Mouse (Mus musculus): ENCODE data around the gene Ssrp1. TPM values are rescaled to one million over a fixed set of nuclear protein-coding genes. Genes with fewer than 3 reads are reported as not detected.

Gene Ssrp1
- polyA plus RNA-seq, 1 experiment from 2014 or later: 148 TPM

DNA sequence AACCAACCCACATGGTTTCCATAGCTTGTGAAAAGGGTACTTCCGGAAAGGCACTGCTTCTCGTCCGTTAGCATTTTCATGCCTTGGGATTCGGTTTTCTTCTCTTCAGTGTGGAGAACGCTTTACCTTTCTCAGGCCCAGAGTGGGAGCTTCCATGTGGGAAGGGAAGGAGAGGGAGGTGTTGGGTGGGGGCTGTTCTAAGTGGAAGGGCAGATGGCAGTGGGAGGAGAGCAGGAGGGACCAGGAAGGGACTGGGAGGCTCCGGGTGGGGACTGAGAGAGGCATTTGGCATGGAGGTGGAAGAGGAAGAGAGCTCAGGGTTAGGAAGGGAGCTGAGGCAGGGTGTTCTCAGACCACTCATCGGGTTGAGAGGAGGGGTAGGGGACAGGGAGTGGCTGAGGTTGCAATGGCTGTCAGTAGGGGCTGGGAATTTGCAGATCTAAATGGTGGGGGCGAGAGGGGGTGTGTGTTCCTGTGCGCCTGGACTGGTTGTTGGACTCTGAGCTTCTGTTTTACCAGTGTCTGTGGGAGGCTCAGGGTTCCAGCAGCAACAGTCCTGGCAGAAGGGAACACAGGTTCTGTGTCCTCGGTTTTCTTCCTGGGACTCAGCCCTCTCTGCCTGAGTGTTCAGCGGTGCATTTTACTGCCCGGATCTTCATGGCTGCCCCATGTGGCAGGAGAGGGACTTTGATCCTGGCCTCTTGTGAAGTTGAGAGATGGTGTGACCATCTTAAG lies 28.3 kb downstream of the Ssrp1 start:
- H3K4me3 ChIP-seq (ENCODE audit: low read length): no peak overlapping the region
- no peak overlapping the region for H3K4me2 ChIP-seq (ENCODE audit: low read depth, low read length)
- H3K27ac ChIP-seq (ENCODE audit: low read length): no peak overlapping the region
- peaks cover 15% of the 10 kb centered on the region for H3K36me3 ChIP-seq (ENCODE audit: control insufficient read depth, insufficient read depth)
- WGBS: 78% methylated on average over 12 of the region's 12 CpGs
- no peaks in the 10 kb centered on the region for H3K9me3 ChIP-seq (replicated peaks; ENCODE audit: control insufficient read depth, low read length)
- H3K4me1 ChIP-seq (ENCODE audit: control insufficient read depth, insufficient read depth, low read length): peaks cover 9% of the 10 kb centered on the region
- no peak for ATAC-seq (replicated peaks; ENCODE audit: extremely low read depth, insufficient read depth, low FRiP score)
- no peak overlapping the region for H3K9ac ChIP-seq (ENCODE audit: low read length)
- H3K27me3 ChIP-seq (ENCODE audit: control insufficient read depth, insufficient read depth, low read length): no peaks in the 10 kb centered on the region

DNA sequence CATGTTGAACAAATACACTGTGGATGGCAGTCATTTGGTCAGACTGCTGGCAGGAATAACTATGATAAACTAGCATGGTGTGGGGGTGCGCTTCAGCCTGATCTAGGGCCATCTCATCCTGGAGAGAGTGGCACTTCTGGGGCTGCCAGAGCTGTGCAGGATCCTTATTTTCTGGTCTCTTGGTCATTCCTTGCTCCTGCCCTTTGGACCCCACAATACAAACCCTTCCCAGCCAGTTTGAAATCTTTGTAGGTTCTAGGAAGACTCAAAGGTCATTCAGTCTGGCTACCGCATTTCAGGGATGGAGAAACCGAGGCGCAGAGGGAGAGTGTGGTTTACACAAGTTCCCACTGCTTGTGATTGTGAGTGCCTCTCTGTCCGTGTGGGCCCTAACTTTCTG lies 29.9 kb downstream of the Ssrp1 start:
- Histone ChIP-seq H3K4me3 (ENCODE audit: low read length) (no peak overlapping the region), H3K9ac (ENCODE audit: low read length) (no peak overlapping the region), H3K4me2 (ENCODE audit: low read depth, low read length) (no peak overlapping the region), H3K27ac (ENCODE audit: low read length) (no peak overlapping the region), H3K4me1 (ENCODE audit: control insufficient read depth, insufficient read depth, low read length) (no peaks in the 10 kb centered on the region), H3K9me3 (replicated peaks; ENCODE audit: control insufficient read depth, low read length) (no peaks in the 10 kb centered on the region), H3K36me3 (ENCODE audit: control insufficient read depth, insufficient read depth) (peaks cover 13% of the 10 kb centered on the region), H3K27me3 (ENCODE audit: control insufficient read depth, insufficient read depth, low read length) (no peaks in the 10 kb centered on the region)
- ATAC-seq (replicated peaks; ENCODE audit: extremely low read depth, insufficient read depth, low FRiP score): no peak
- 93% methylated on average over 5 of the region's 5 CpGs for WGBS

DNA sequence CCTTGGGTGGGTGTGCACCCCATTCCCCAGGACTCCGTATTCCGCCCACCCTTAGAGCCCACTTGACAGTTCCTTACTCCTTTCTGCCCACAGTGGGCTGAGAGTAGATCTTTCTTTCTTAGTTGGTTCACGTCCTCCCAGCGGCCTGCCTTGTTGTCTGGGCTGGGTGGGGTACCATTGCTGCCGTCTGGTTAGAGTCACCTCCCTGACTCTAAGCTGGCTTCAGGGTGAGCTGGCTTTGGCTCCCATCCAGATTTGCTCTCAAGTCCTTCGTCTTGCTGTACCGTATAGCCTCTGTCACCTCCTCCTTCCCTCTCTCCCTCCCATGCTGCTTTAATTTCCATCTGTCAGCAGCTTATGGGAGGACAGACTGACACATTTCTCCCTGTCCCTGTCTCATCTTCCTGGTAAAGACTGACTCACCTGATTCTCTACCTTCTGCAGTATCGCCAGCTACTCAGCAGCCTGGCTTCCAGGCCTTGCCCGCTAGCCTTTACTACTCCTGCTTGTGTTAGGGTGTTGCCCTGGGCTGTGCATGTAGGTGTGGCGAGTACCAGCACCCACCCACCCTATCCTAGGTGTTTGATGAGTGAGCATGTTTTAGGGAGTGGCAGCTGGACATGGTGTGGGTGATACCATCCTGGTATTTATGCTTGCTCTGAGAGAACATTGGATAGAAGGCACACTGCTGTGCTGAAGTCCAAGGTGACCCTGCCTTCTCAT lies 31.0 kb downstream of the Ssrp1 start:
- H3K4me2 ChIP-seq (ENCODE audit: low read depth, low read length): no peak overlapping the region
- peaks cover 17% of the 10 kb centered on the region for H3K36me3 ChIP-seq (ENCODE audit: control insufficient read depth, insufficient read depth)
- H3K27me3 ChIP-seq (ENCODE audit: control insufficient read depth, insufficient read depth, low read length): no peaks in the 10 kb centered on the region
- H3K4me1 ChIP-seq (ENCODE audit: control insufficient read depth, insufficient read depth, low read length): no peaks in the 10 kb centered on the region
- no peak for ATAC-seq (replicated peaks; ENCODE audit: extremely low read depth, insufficient read depth, low FRiP score)
- WGBS: 59% methylated on average over 10 of the region's 10 CpGs
- H3K4me3 ChIP-seq (ENCODE audit: low read length): no peak overlapping the region
- H3K9me3 ChIP-seq (replicated peaks; ENCODE audit: control insufficient read depth, low read length): no peaks in the 10 kb centered on the region
- H3K27ac ChIP-seq (ENCODE audit: low read length): no peak overlapping the region
- H3K9ac ChIP-seq (ENCODE audit: low read length): no peak overlapping the region

DNA sequence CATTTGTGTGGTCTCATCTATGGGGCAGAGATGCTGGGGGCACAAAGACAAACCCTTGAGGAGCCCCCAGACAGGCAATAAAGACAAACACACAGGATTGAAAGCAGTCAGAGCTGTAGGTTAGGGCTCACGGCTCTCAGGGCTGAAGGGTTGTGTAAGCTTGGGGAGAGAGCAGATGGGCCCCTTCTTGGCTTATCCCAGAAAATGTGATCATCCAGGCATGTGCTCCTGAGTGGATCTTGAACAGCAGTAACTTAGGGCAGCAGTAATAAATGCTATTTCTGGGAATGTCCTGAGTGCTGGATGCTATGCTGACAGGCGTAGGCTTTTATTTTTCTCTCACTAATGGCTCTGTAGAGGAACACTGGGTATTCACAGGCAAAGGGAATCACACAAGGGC lies 31.6 kb downstream of the Ssrp1 start:
- ATAC-seq (replicated peaks; ENCODE audit: extremely low read depth, insufficient read depth, low FRiP score): no peak
- no peak overlapping the region for H3K27ac ChIP-seq (ENCODE audit: low read length)
- no peak overlapping the region for H3K4me3 ChIP-seq (ENCODE audit: low read length)
- no peaks in the 10 kb centered on the region for H3K27me3 ChIP-seq (ENCODE audit: control insufficient read depth, insufficient read depth, low read length)
- no peaks in the 10 kb centered on the region for H3K9me3 ChIP-seq (replicated peaks; ENCODE audit: control insufficient read depth, low read length)
- H3K9ac ChIP-seq (ENCODE audit: low read length): no peak overlapping the region
- no peak overlapping the region for H3K4me2 ChIP-seq (ENCODE audit: low read depth, low read length)
- peaks cover 20% of the 10 kb centered on the region for H3K36me3 ChIP-seq (ENCODE audit: control insufficient read depth, insufficient read depth)
- 73% methylated on average over 2 of the region's 2 CpGs for WGBS
- H3K4me1 ChIP-seq (ENCODE audit: control insufficient read depth, insufficient read depth, low read length): no peaks in the 10 kb centered on the region

DNA sequence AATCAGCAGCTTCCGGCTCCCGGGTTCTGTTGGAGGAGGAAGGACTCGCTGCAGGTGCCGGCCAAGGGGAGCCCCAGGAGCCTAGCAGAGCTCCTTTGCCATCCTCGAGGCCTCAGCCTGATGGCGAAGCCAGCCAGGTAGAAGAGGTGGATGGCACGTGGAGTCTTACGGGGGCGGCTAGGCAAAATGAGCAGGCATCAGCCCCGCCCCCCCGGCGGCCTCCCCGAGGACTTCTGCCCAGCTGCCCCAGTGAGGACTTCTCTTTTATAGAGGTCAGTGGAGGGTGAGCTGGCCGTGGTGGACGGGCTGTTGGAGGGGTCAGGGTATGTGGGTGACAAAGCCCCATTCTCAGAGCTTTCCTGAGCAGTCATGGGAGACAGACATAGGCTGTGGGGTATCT lies 33.1 kb downstream of the Ssrp1 start:
- ATAC-seq (replicated peaks; ENCODE audit: extremely low read depth, insufficient read depth, low FRiP score): no peak
- Histone ChIP-seq H3K4me3 (ENCODE audit: low read length) (no peak overlapping the region), H3K27ac (ENCODE audit: low read length) (no peak overlapping the region), H3K4me2 (ENCODE audit: low read depth, low read length) (no peak overlapping the region), H3K4me1 (ENCODE audit: control insufficient read depth, insufficient read depth, low read length) (no peaks in the 10 kb centered on the region), H3K9ac (ENCODE audit: low read length) (no peak overlapping the region), H3K36me3 (ENCODE audit: control insufficient read depth, insufficient read depth) (peaks cover 18% of the 10 kb centered on the region), H3K27me3 (ENCODE audit: control insufficient read depth, insufficient read depth, low read length) (no peaks in the 10 kb centered on the region), H3K9me3 (replicated peaks; ENCODE audit: control insufficient read depth, low read length) (no peaks in the 10 kb centered on the region)
- WGBS: 73% methylated on average over 15 of the region's 15 CpGs

DNA sequence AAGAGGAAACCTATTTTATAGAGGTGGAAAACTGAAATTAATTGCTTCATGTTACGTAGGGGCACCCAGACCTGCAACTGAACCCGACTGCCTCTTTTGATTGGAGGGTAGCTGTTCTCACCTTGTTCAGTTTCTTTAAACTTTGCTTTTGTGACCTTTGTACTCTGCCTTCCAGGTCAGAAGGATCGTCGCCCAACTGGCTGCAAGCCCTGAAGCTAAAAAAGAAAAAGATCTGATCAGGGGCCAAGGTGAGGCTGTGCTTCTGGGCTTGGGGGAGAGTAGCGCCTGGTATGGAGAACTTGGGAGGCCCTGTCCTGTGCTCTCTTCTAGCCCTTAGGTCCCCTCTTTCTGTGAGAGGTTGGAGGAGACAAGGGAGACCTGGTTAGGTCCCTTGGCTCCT lies 34.9 kb downstream of the Ssrp1 start:
- WGBS: 88% methylated on average over 5 of the region's 5 CpGs
- no peak overlapping the region for H3K9ac ChIP-seq (ENCODE audit: low read length)
- peaks cover 18% of the 10 kb centered on the region for H3K36me3 ChIP-seq (ENCODE audit: control insufficient read depth, insufficient read depth)
- no peak overlapping the region for H3K4me2 ChIP-seq (ENCODE audit: low read depth, low read length)
- H3K27me3 ChIP-seq (ENCODE audit: control insufficient read depth, insufficient read depth, low read length): no peaks in the 10 kb centered on the region
- no peaks in the 10 kb centered on the region for H3K4me1 ChIP-seq (ENCODE audit: control insufficient read depth, insufficient read depth, low read length)
- no peak overlapping the region for H3K27ac ChIP-seq (ENCODE audit: low read length)
- no peaks in the 10 kb centered on the region for H3K9me3 ChIP-seq (replicated peaks; ENCODE audit: control insufficient read depth, low read length)
- no peak for ATAC-seq (replicated peaks; ENCODE audit: extremely low read depth, insufficient read depth, low FRiP score)
- no peak overlapping the region for H3K4me3 ChIP-seq (ENCODE audit: low read length)

DNA sequence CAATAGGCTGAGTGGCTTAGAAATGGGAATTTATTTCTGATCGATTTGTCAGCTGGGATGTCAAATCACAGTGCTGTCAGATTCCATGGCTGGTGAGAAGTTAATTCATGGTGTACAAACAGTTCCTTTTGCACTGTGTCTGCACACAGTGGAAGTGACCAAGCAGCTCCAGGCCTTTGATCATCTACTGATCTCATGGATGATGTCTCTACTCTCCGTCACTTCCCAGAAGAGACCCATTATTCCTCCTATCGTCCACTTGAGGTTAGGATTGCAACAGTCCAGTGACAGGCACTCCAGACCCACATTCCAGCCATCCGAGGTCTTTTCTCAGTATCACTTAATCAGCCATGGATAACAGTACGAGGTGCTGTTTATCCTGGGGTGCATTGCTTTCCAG lies 36.7 kb downstream of the Ssrp1 start:
- no peak for ATAC-seq (replicated peaks; ENCODE audit: extremely low read depth, insufficient read depth, low FRiP score)
- Histone ChIP-seq H3K9me3 (replicated peaks; ENCODE audit: control insufficient read depth, low read length) (no peaks in the 10 kb centered on the region), H3K9ac (ENCODE audit: low read length) (no peak overlapping the region), H3K4me3 (ENCODE audit: low read length) (no peak overlapping the region), H3K27me3 (ENCODE audit: control insufficient read depth, insufficient read depth, low read length) (no peaks in the 10 kb centered on the region), H3K4me2 (ENCODE audit: low read depth, low read length) (no peak overlapping the region), H3K27ac (ENCODE audit: low read length) (no peak overlapping the region), H3K4me1 (ENCODE audit: control insufficient read depth, insufficient read depth, low read length) (no peaks in the 10 kb centered on the region), H3K36me3 (ENCODE audit: control insufficient read depth, insufficient read depth) (peaks cover 18% of the 10 kb centered on the region)
- WGBS: 58% methylated on average over 5 of the region's 5 CpGs

DNA sequence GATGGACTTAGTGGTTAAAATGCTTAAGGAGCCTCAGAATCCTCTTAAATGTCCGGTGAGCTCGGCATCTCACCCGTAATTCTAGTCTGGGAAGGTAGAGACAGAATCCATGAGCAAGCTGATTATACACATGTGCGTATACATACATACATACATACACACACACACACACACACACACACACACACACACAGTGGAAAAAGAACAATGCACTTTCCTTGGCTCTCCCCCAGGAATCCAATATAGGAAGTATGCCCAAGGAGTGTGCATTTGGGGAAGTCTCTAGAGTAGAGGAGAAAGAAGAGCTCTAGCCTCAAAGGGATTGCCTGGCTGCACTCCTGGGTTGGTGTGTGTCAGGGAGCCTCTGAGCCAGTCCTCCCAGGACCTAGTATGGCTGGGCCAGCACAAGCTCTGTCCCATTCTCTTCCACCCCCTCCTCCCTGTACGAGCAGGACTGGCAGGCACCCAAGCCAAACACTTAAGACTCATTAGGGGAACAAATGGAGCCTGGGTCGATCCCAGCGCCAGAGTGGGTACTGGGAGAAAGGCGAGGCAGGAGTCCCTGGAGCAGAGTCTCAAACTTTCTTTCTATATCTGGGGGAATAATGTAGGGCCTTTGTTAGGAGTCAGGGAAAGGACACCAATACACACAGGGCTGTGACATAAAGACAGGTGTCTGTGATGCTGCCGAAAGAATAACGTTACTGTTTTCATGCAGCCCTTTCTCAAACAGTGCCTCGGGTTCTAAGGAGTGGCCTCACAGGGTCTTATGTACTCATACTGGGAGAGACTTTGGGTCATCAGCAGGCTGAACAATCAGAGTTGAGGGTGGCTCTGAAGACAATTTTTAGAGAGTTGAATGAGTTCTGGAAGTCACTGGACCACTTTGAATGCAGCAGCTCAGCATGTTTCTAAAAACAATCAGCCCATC lies 51.9 kb downstream of the Ssrp1 start:
- Histone ChIP-seq H3K4me2 (ENCODE audit: low read depth, low read length) (peak overlapping the region; percentile 21; the same call in 1 of the 2 replicates), H3K4me3 (ENCODE audit: low read length) (no peak overlapping the region), H3K9ac (ENCODE audit: low read length) (no peak overlapping the region), H3K27ac (ENCODE audit: low read length) (peak overlapping the region; percentile 19; the same call in 1 of the 2 replicates), H3K36me3 (ENCODE audit: control insufficient read depth, insufficient read depth) (no peaks in the 10 kb centered on the region), H3K4me1 (ENCODE audit: control insufficient read depth, insufficient read depth, low read length) (peaks cover 9% of the 10 kb centered on the region), H3K9me3 (replicated peaks; ENCODE audit: control insufficient read depth, low read length) (no peaks in the 10 kb centered on the region), H3K27me3 (ENCODE audit: control insufficient read depth, insufficient read depth, low read length) (no peaks in the 10 kb centered on the region)
- peak; percentile 80 for ATAC-seq (replicated peaks; ENCODE audit: extremely low read depth, insufficient read depth, low FRiP score)
- 47% methylated on average over 11 of the region's 11 CpGs for WGBS
